Mouse (Mus musculus): ENCODE measurements around the gene Lcmt2. TPM values are rescaled to one million over a fixed set of nuclear protein-coding genes. Genes with fewer than 3 reads are reported as not detected.

Lcmt2 gene
- polyA plus RNA-seq, 1 experiment from 2014 or later, result 20.9 TPM

- H3K4me3 ChIP-seq (replicated peaks; ENCODE audit: low read length), result no peak overlapping the region
- ATAC-seq (ENCODE audit: low FRiP score) (no peak), DNase-seq (ENCODE audit: low spot score) (no peak)
- no peak overlapping the region for H3K4me2 ChIP-seq (replicated peaks)
- H3K4me1 ChIP-seq (replicated peaks; ENCODE audit: control insufficient read depth, insufficient read depth, low read length), result no peaks in the 10 kb centered on the region
- H3K27ac ChIP-seq, result no peak overlapping the region
- no peak overlapping the region for H3K9ac ChIP-seq
- no peaks in the 10 kb centered on the region for H3K9me3 ChIP-seq (ENCODE audit: control insufficient read depth, low read length)
- H3K27me3 ChIP-seq (ENCODE audit: control insufficient read depth, insufficient read depth, low read length), result no peaks in the 10 kb centered on the region
- no peaks in the 10 kb centered on the region for H3K36me3 ChIP-seq (replicated peaks; ENCODE audit: control insufficient read depth, insufficient read depth)
- WGBS, result 90% methylated on average over 1 of the region's 1 CpGs
Measured at GRCm38 (mm10) chr2:121082626-121083025, 57.8 kb downstream of the Lcmt2 start.

Other genes with a start within 250 kb of the Lcmt2 start
- 32.8 and 36.3 TPM in 2 replicates for gene Ubr1, start 169.9 kb downstream of the Lcmt2 start, polyA plus RNA-seq (2014; fragmentation: Nextera tagmentation; extraction: Ambion mirVana)
- 18.5 and 18.9 TPM in 2 replicates for gene Tmem62, start 163.6 kb downstream of the Lcmt2 start, polyA plus RNA-seq (2014; fragmentation: Nextera tagmentation; extraction: Ambion mirVana)
- 76.1 and 87.1 TPM in 2 replicates for gene Ccndbp1, start 132.2 kb downstream of the Lcmt2 start, polyA plus RNA-seq (2014; fragmentation: Nextera tagmentation; extraction: Ambion mirVana)
- 0.08 and 1.1 TPM in 2 replicates for gene Epb42, start 103.6 kb downstream of the Lcmt2 start, polyA plus RNA-seq (2014; fragmentation: Nextera tagmentation; extraction: Ambion mirVana)
- 0.22 and 0.24 TPM in 2 replicates for gene Tgm5, start 54.8 kb downstream of the Lcmt2 start, polyA plus RNA-seq (2014; fragmentation: Nextera tagmentation; extraction: Ambion mirVana)
- not detected in 2 replicates for gene Tgm7, start 30.9 kb downstream of the Lcmt2 start, polyA plus RNA-seq (2014; fragmentation: Nextera tagmentation; extraction: Ambion mirVana)
- gene Adal, start 225 bp downstream of the Lcmt2 start, polyA plus RNA-seq (2014; fragmentation: Nextera tagmentation; extraction: Ambion mirVana), result 26.9 and 32.6 TPM in 2 replicates
- 43.3 and 43.7 TPM in 2 replicates for gene Tubgcp4, start 30.0 kb upstream of the Lcmt2 start, polyA plus RNA-seq (2014; fragmentation: Nextera tagmentation; extraction: Ambion mirVana)
- gene Zscan29, start 30.5 kb upstream of the Lcmt2 start, polyA plus RNA-seq (2014; fragmentation: Nextera tagmentation; extraction: Ambion mirVana), result 6.6 and 7.7 TPM in 2 replicates
- gene Trp53bp1, start 130.8 kb upstream of the Lcmt2 start, polyA plus RNA-seq (2014; fragmentation: Nextera tagmentation; extraction: Ambion mirVana), result 165 and 170 TPM in 2 replicates
- 50.1 and 57.2 TPM in 2 replicates for gene Map1a, start 148.9 kb upstream of the Lcmt2 start, polyA plus RNA-seq (2014; fragmentation: Nextera tagmentation; extraction: Ambion mirVana)
- 18.6 and 19.3 TPM in 2 replicates for gene Ppip5k1, start 214.7 kb upstream of the Lcmt2 start, polyA plus RNA-seq (2014; fragmentation: Nextera tagmentation; extraction: Ambion mirVana)
- 90.5 and 103 TPM in 2 replicates for gene Ckmt1, start 217.1 kb upstream of the Lcmt2 start, polyA plus RNA-seq (2014; fragmentation: Nextera tagmentation; extraction: Ambion mirVana)
- not detected in 2 replicates for gene Strc, start 246.5 kb upstream of the Lcmt2 start, polyA plus RNA-seq (2014; fragmentation: Nextera tagmentation; extraction: Ambion mirVana)

Data from hindbrain, embryonic 14.5 days (tissue).